Mouse (Mus musculus): ENCODE data around the gene Anxa11. TPM values are rescaled to one million over a fixed set of nuclear protein-coding genes. Genes with fewer than 3 reads are reported as not detected.

Anxa11 gene
- polyA plus RNA-seq, 1 experiment: 64.2 TPM

DNA sequence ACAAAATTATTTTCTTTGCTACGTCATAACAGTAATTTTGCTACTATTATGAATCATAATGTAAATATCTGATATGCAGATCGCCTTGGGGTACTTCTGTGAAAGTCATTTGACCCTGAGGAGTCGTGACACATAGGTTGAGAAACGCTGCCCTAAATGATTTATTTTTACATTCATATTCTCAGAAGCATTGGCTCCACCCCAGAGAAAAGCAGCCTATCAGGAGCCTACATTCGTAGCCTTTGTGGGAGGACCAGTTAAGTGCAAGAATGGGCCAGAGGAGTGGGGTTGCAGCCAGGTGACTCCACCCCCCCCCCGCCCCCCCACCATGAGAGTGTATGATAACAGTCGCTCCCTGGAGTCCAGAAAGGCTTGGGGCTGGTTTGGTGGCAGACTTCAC is 2.2 kb upstream of the Anxa11 start:
- 70% methylated on average over 7 of the region's 7 CpGs for WGBS
- no peak overlapping the region for H3K4me3 ChIP-seq (ENCODE audit: extremely low read depth, insufficient read depth, insufficient read length)
- H3K4me1 ChIP-seq (ENCODE audit: control insufficient read depth, insufficient read depth, insufficient read length): peaks cover 5% of the 10 kb centered on the region; the same call in 1 of the 2 replicates
- no peak overlapping the region for H3K27ac ChIP-seq (ENCODE audit: insufficient read depth, low read length)
- no peak for DNase-seq (ENCODE audit: low read depth in 1 of 2, low spot score in 2 of 2)
- no peaks in the 10 kb centered on the region for H3K36me3 ChIP-seq (ENCODE audit: control insufficient read depth, insufficient read depth, low read length)
- TF ChIP-seq POLR2A (IDR thresholded peaks at IDR 0.05; ENCODE audit: low read depth, low read length) (no peak), CTCF (IDR thresholded peaks at IDR 0.05; ENCODE audit: extremely low read depth, insufficient read depth, insufficient read length, insufficient replicate concordance) (no peak)
- H3K27me3 ChIP-seq (ENCODE audit: control insufficient read depth, insufficient read depth, low read length): no peaks in the 10 kb centered on the region

GRCm38 (mm10) chr14:25840961-25841360 is 995 bp upstream of the Anxa11 start:
- WGBS: 75% methylated on average over 7 of the region's 7 CpGs
- no peak overlapping the region for H3K4me3 ChIP-seq (ENCODE audit: extremely low read depth, insufficient read depth, insufficient read length)
- no peak for DNase-seq (ENCODE audit: low read depth in 1 of 2, low spot score in 2 of 2)
- no peak overlapping the region for H3K27ac ChIP-seq (ENCODE audit: insufficient read depth, low read length)
- H3K4me1 ChIP-seq (ENCODE audit: control insufficient read depth, insufficient read depth, insufficient read length): peaks cover 5% of the 10 kb centered on the region; the same call in 1 of the 2 replicates
- TF ChIP-seq POLR2A (IDR thresholded peaks at IDR 0.05; ENCODE audit: low read depth, low read length) (no peak), CTCF (IDR thresholded peaks at IDR 0.05; ENCODE audit: extremely low read depth, insufficient read depth, insufficient read length, insufficient replicate concordance) (no peak)
- peaks cover 2% of the 10 kb centered on the region; the same call in 1 of the 2 replicates for H3K36me3 ChIP-seq (ENCODE audit: control insufficient read depth, insufficient read depth, low read length)
- H3K27me3 ChIP-seq (ENCODE audit: control insufficient read depth, insufficient read depth, low read length): no peaks in the 10 kb centered on the region

DNA sequence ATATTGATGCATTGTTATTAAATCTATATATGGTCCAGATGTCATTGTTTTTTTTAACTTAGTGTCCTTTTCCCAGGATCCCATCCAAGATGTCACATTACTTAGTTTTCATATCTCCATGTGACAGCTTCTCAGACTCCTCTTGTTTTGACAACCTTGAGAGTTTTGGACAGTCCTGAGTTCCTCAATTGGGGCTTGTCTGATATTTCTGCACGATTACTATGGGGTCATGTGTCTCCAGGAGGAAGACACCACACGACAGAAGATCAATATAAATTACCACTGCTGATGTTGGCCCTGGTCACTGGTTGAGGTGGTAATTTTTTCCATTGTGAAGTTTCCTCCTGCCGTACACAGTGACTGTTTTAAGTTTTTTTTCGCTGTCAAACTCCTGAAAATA is 377 bp upstream of the Anxa11 start:
- Histone ChIP-seq H3K4me1 (ENCODE audit: control insufficient read depth, insufficient read depth, insufficient read length) (peaks cover 5% of the 10 kb centered on the region; the same call in 1 of the 2 replicates), H3K4me3 (ENCODE audit: extremely low read depth, insufficient read depth, insufficient read length) (peak overlapping the region; percentile 97; the same call in 1 of the 2 replicates), H3K27me3 (ENCODE audit: control insufficient read depth, insufficient read depth, low read length) (no peaks in the 10 kb centered on the region), H3K36me3 (ENCODE audit: control insufficient read depth, insufficient read depth, low read length) (peaks cover 2% of the 10 kb centered on the region; the same call in 1 of the 2 replicates), H3K27ac (ENCODE audit: insufficient read depth, low read length) (no peak overlapping the region)
- no peak for DNase-seq (ENCODE audit: low read depth in 1 of 2, low spot score in 2 of 2)
- TF ChIP-seq POLR2A (IDR thresholded peaks at IDR 0.05; ENCODE audit: low read depth, low read length) (no peak), CTCF (IDR thresholded peaks at IDR 0.05; ENCODE audit: extremely low read depth, insufficient read depth, insufficient read length, insufficient replicate concordance) (no peak)
- WGBS: under 1% methylated on average over 4 of the region's 4 CpGs

- Histone ChIP-seq H3K36me3 (ENCODE audit: control insufficient read depth, insufficient read depth, low read length) (peaks cover 2% of the 10 kb centered on the region; the same call in 1 of the 2 replicates), H3K4me1 (ENCODE audit: control insufficient read depth, insufficient read depth, insufficient read length) (peaks cover 5% of the 10 kb centered on the region; the same call in 1 of the 2 replicates), H3K27ac (ENCODE audit: insufficient read depth, low read length) (peak overlapping the region; percentile 85; the same call in 1 of the 2 replicates), H3K27me3 (ENCODE audit: control insufficient read depth, insufficient read depth, low read length) (no peaks in the 10 kb centered on the region), H3K4me3 (ENCODE audit: extremely low read depth, insufficient read depth, insufficient read length) (peak overlapping the region; percentile 97)
- WGBS: 5% methylated on average over 12 of the region's 12 CpGs
- no peak for DNase-seq (ENCODE audit: low read depth in 1 of 2, low spot score in 2 of 2)
- no peak for TF ChIP-seq CTCF (IDR thresholded peaks at IDR 0.05; ENCODE audit: extremely low read depth, insufficient read depth, insufficient read length, insufficient replicate concordance)
- no peak for TF ChIP-seq POLR2A (IDR thresholded peaks at IDR 0.05; ENCODE audit: low read depth, low read length)
These were observed 690 bp downstream of the Anxa11 start for GRCm38 (mm10) chr14:25842688-25843003.

- 94% methylated on average over 4 of the region's 4 CpGs for WGBS
- Histone ChIP-seq H3K27ac (ENCODE audit: insufficient read depth, low read length) (no peak overlapping the region), H3K27me3 (ENCODE audit: control insufficient read depth, insufficient read depth, low read length) (no peaks in the 10 kb centered on the region), H3K4me1 (ENCODE audit: control insufficient read depth, insufficient read depth, insufficient read length) (peaks cover 5% of the 10 kb centered on the region; the same call in 1 of the 2 replicates), H3K4me3 (ENCODE audit: extremely low read depth, insufficient read depth, insufficient read length) (no peak overlapping the region), H3K36me3 (ENCODE audit: control insufficient read depth, insufficient read depth, low read length) (peaks cover 2% of the 10 kb centered on the region; the same call in 1 of the 2 replicates)
- DNase-seq (ENCODE audit: low read depth in 1 of 2, low spot score in 2 of 2): no peak
- no peak for TF ChIP-seq POLR2A (IDR thresholded peaks at IDR 0.05; ENCODE audit: low read depth, low read length)
- no peak for TF ChIP-seq CTCF (IDR thresholded peaks at IDR 0.05; ENCODE audit: extremely low read depth, insufficient read depth, insufficient read length, insufficient replicate concordance)
These were observed 2.4 kb downstream of the Anxa11 start for GRCm38 (mm10) chr14:25844372-25844771.

DNA sequence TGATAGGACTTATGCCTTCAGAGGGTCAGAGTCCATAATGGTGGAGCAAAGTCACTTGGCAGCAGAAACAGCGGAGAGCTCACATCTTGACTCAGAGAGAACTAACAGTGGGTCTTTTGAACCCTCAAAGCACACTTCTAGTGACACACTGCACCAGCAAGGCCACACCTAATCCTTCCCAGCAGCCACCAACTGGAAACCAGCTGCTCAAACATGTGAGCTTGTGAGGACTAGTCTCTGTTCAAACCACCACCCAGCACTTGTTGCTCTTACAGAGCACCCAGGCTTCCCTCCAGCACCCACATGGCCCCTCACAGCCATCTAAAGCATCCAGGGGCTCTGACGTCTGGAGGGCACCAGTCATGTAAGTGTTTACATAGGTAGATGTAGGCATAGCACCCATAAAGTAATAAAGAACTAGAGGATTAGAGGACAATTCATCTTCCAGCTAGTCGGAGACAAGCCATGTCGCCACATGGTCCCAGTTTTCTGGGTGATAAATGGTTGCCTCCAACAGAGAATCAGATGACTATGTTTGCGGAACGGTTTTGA is 4.0 kb downstream of the Anxa11 start:
- TF ChIP-seq CTCF (IDR thresholded peaks at IDR 0.05; ENCODE audit: extremely low read depth, insufficient read depth, insufficient read length, insufficient replicate concordance): no peak
- no peak for TF ChIP-seq POLR2A (IDR thresholded peaks at IDR 0.05; ENCODE audit: low read depth, low read length)

GRCm38 (mm10) chr14:25846516-25846915 is 4.6 kb downstream of the Anxa11 start:
- Histone ChIP-seq H3K27ac (ENCODE audit: insufficient read depth, low read length) (no peak overlapping the region), H3K27me3 (ENCODE audit: control insufficient read depth, insufficient read depth, low read length) (no peaks in the 10 kb centered on the region), H3K4me1 (ENCODE audit: control insufficient read depth, insufficient read depth, insufficient read length) (peaks cover 5% of the 10 kb centered on the region; the same call in 1 of the 2 replicates), H3K36me3 (ENCODE audit: control insufficient read depth, insufficient read depth, low read length) (peaks cover 2% of the 10 kb centered on the region; the same call in 1 of the 2 replicates), H3K4me3 (ENCODE audit: extremely low read depth, insufficient read depth, insufficient read length) (no peak overlapping the region)
- no peak for DNase-seq (ENCODE audit: low read depth in 1 of 2, low spot score in 2 of 2)
- 92% methylated on average over 8 of the region's 8 CpGs for WGBS
- TF ChIP-seq CTCF (IDR thresholded peaks at IDR 0.05; ENCODE audit: extremely low read depth, insufficient read depth, insufficient read length, insufficient replicate concordance): no peak
- TF ChIP-seq POLR2A (IDR thresholded peaks at IDR 0.05; ENCODE audit: low read depth, low read length): no peak

More for the DNA sequence above, 4.0 kb downstream of the Anxa11 start:
- Histone ChIP-seq H3K4me3 (ENCODE audit: extremely low read depth, insufficient read depth, insufficient read length) (no peak overlapping the region), H3K27me3 (ENCODE audit: control insufficient read depth, insufficient read depth, low read length) (no peaks in the 10 kb centered on the region), H3K27ac (ENCODE audit: insufficient read depth, low read length) (no peak overlapping the region), H3K36me3 (ENCODE audit: control insufficient read depth, insufficient read depth, low read length) (peaks cover 2% of the 10 kb centered on the region; the same call in 1 of the 2 replicates), H3K4me1 (ENCODE audit: control insufficient read depth, insufficient read depth, insufficient read length) (peaks cover 5% of the 10 kb centered on the region; the same call in 1 of the 2 replicates)
- WGBS: 92% methylated on average over 6 of the region's 6 CpGs
- DNase-seq (ENCODE audit: low read depth in 1 of 2, low spot score in 2 of 2): no peak

Measured in spleen, adult 2 months (tissue).